Mouse (Mus musculus) cerebellum, adult 2 months (tissue): ENCODE results near the gene Capn15. TPM values are rescaled to one million over a fixed set of nuclear protein-coding genes. Genes with fewer than 3 reads are reported as not detected.

Source experiments
- DNase-seq, 2 experiments: peaks; one replicate each; pipeline ENCODE4 v3.0.0; 2021
- H3K27ac ChIP-seq: fragments of 200-500 bp; 2 replicates; pipeline ENCODE4 v1.5.1; 2012; ENCODE audit warnings: low read length, control low read depth, inconsistent platforms; ENCODE audit not compliant: insufficient read depth
- H3K27me3 ChIP-seq: fragments of 200-500 bp; 2 replicates; pipeline ENCODE4 v1.6.1; 2012; ENCODE audit warnings: inconsistent platforms, mild to moderate bottlenecking, low read length, moderate library complexity; ENCODE audit not compliant: control insufficient read depth, insufficient read depth
- H3K4me1 ChIP-seq: fragments of 200-500 bp; 2 replicates; pipeline ENCODE4 v1.6.1; 2011; ENCODE audit warnings: low read length; ENCODE audit not compliant: control insufficient read depth, insufficient read depth
- H3K4me3 ChIP-seq: fragments of 200-500 bp; replicated peaks from 2 replicates; pipeline ENCODE3; 2011; ENCODE audit warnings: mild to moderate bottlenecking, low read depth, low read length, control low read depth; ENCODE audit not compliant: insufficient read depth
- CTCF ChIP-seq: fragments of 200-500 bp; IDR thresholded peaks from 2 replicates; pipeline ENCODE4 v1.5.1; 2011; ENCODE audit warnings: low read depth, mild to moderate bottlenecking, control low read depth, low read length, moderate library complexity, borderline replicate concordance; ENCODE audit not compliant: insufficient read depth
- POLR2A ChIP-seq: fragments of 200-500 bp; IDR thresholded peaks from 2 replicates; pipeline ENCODE4 v1.6.1; 2011; ENCODE audit warnings: low read length, control low read depth, borderline replicate concordance; ENCODE audit not compliant: insufficient read depth
- WGBS: fragments of 180-500 bp; shearing (Covaris S2); methylation state at CpG from one replicate; pipeline ENCODE4 v1.1.7; 2018; 5-methylcytosine and 5-hydroxymethylcytosine counted together
- polyA plus RNA-seq: library from polyadenylated mRNA; depleted of rRNA; stranded (reverse); fragments of >200 nt; gene quantifications from 2 replicates; pipeline ENCODE4 v1.2.3, GENCODE M21; 2012

Gene Capn15
- polyA plus RNA-seq, 1 experiment, result 88.7 TPM

DNA sequence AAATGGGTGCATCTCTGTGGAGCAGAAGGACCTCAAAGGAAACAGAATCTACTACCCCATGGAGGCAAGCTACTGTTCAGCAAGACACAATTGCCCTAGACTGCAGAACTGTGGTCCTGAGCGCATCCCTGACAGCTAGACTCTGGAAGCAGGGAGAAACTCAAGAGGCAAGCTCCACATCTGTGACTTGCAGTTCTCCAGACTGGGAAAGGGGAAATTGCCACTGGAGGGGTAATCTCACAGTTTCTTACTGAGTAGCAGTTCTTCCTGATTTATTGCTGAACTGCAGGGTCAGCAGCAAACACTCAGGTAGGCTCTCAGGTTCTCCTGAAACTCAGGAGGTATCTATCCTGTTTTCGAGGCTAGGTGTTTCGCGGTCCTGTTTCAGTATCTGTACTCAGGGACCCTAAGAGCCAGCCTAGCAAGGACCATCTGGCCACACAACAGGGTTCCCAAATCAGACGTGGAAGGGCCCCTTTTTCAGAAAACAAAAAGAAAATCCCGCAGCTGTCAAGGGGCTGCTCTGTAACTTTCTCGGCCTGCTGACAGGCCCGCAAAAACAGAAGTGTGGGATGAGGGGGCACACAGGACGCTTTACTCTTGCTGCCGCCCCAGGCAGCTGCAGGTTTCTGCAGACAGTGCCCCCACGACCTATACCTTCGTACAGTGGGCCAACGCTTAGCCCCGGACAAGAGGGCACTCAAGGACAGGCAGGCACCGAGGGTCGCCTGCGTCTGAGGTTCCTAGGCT, 865 bp downstream of the Capn15 start:
- peak overlapping the region; percentile 77 for H3K27ac ChIP-seq
- peak overlapping the region; percentile 91 for H3K4me3 ChIP-seq
- H3K4me1 ChIP-seq, result peaks cover 35% of the 10 kb centered on the region
- TF ChIP-seq CTCF (no peak), POLR2A (no peak)
- no peak for DNase-seq
- H3K27me3 ChIP-seq, result no peaks in the 10 kb centered on the region
- WGBS, result 2% methylated on average over 17 of the region's 17 CpGs

DNA sequence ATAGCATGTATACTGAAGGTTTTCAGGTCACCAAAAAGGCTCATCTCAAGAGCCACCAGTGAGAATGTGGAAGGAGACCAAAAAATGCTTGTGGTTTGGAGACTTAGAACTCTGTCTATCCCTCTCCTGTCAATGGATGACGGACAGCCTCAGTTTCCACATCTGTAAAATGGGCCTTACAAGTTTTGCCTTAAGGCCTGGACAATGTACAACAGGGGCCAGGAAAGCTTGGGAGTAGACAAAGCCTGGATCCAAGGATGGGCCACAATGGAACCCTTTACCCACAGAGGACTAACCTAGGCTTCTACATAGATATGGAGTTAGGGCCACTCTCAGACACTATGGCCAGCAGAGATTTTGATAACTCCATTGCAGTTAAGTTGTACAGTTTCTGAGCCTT, 1.5 kb downstream of the Capn15 start:
- H3K27ac ChIP-seq, result no peak overlapping the region
- no peak for TF ChIP-seq CTCF
- 97% methylated on average over 1 of the region's 1 CpGs for WGBS

DNA sequence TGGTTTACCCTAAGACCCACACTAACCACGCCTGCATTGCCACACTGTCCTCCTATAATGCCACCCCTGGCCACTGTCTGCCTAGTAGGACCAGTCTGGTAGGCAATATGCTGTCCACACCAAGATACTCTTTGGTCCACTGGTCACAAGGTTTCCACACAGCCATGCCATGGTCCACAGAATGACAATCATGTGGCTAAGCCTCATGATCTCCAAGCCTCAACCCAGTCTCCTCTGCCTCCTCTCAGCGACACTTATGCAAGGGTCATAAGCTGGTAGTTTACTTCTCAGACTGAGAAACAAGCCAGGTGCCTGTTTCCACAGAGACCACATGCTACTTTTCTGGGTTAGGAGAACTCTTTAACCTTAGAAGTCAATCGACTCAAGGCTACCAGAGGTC, 2.7 kb downstream of the Capn15 start:
- TF ChIP-seq CTCF (no peak), POLR2A (no peak)
- 92% methylated on average over 3 of the region's 3 CpGs for WGBS
- no peak overlapping the region for H3K4me3 ChIP-seq
- H3K4me1 ChIP-seq, result peaks cover 46% of the 10 kb centered on the region
- no peak for DNase-seq
- no peaks in the 10 kb centered on the region for H3K27me3 ChIP-seq
- H3K27ac ChIP-seq, result no peak overlapping the region

More for the DNA sequence above, 1.5 kb downstream of the Capn15 start:
- H3K4me3 ChIP-seq, result peak overlapping the region; percentile 91
- peaks cover 40% of the 10 kb centered on the region for H3K4me1 ChIP-seq
- no peaks in the 10 kb centered on the region for H3K27me3 ChIP-seq
- DNase-seq, result no peak

DNA sequence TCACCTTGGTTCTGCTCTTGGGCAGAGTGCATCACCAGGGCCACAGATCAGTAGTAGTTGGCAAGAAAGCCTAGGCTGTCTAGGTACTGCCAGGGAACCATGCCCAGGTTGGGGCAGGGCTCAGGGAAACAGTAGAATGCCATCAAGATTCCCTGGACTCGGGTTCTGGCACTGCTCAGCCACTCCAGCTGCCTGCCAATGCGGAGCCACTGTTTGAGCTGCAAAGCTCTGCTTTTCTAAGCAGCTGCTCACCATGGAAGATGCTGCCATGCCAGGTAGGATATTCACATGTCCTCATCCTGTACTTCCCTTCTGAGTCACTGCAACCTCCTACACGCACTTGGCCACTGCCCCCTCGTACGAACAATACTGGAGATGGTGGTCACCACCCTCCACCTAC, 4.7 kb downstream of the Capn15 start:
- peaks cover 49% of the 10 kb centered on the region for H3K4me1 ChIP-seq
- H3K27me3 ChIP-seq, result no peaks in the 10 kb centered on the region
- H3K27ac ChIP-seq, result peak overlapping the region; percentile 82
- 9% methylated on average over 5 of the region's 5 CpGs for WGBS
- peak overlapping the region; percentile 17 for H3K4me3 ChIP-seq
- DNase-seq, result peak; percentile 76 to 87
- TF ChIP-seq CTCF, result no peak
- TF ChIP-seq POLR2A, result no peak

DNA sequence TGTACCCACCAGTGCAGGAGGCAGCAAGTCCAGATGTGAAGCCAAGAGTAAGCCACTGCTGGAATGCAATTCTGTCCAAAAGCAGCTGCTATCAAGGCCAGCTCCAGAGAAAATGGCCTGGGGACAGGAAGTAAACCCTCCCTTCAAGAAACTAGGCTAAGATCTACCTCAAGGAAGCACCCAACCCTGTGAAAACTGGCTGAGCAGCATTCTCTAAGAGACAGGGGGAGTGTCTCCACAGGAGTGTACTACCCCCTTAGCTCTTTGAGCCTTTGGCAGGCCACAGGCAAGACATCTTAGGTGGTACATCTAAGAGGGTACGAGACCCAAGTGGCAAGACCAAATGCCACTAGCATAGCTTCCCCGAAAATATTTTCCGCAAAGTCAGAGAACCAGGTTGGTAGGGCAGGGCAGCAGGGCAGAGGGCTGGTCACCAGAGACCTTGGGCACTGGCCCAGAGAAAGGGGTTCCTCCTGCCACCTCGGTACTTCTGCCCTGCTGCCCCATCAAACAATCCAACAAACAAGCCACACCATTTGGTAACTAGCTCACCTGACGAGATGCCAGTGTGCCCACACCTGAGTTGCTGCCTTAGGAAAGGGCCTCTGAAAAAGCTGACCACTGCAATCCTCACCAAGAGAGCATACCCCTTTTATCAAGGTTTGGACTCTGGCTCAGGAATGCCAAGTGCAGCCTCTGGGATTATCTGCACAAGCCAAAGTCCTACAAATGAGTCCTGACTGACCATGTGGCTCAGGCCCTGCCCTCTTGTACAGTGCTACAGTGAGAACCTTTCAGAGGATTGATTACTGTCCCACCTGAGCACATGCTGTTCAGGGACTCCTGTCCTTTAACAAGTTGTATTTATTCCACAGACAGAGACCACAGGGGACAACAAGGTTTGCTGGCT, 5.5 kb downstream of the Capn15 start:
- WGBS, result 49% methylated on average over 5 of the region's 5 CpGs
- Histone ChIP-seq H3K4me1 (peaks cover 49% of the 10 kb centered on the region), H3K27me3 (no peaks in the 10 kb centered on the region), H3K4me3 (no peak overlapping the region), H3K27ac (peak overlapping the region; percentile 19)
- DNase-seq, result no peak
- TF ChIP-seq POLR2A (no peak), CTCF (no peak)

DNA sequence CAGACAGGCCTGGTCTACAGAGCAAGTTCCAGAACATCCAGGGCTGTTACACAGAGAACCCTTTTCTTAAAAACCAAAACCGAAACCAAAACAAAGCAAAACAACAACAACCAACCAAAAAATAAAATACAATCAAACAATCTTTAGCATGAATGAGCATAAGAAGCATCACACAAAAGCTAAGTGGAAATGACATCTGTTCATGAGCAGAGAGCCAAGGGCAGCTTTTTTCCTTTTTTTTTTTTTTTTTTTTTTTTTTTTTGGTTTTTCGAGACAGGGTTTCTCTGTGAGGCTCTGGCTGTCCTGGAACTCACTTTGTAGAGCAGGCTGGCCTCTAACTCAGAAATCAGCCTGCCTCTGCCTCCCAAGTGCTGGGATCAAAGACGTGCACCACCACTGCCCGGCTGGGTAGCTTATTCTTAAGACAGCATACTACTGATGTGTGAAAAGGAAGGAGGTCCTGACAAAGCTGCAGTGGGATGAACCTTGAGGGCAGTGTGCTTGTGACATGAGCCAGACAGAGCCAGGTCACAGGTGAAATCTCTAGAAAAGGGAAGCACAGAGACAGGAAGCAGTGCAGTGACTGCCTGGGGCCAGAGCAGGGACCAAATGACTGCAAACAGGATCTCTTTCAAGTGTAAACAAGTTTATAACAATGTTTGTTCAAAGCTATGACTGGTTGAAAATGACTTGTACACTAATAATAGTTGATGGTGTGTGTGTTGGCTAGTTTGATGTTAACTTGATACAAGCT, 14.5 kb downstream of the Capn15 start:
- Histone ChIP-seq H3K4me1 (peaks cover 31% of the 10 kb centered on the region), H3K27me3 (no peaks in the 10 kb centered on the region), H3K4me3 (no peak overlapping the region), H3K27ac (peak overlapping the region; percentile 52)
- WGBS, result 49% methylated on average over 4 of the region's 4 CpGs
- DNase-seq, result no peak
- no peak for TF ChIP-seq POLR2A
- no peak for TF ChIP-seq CTCF

DNA sequence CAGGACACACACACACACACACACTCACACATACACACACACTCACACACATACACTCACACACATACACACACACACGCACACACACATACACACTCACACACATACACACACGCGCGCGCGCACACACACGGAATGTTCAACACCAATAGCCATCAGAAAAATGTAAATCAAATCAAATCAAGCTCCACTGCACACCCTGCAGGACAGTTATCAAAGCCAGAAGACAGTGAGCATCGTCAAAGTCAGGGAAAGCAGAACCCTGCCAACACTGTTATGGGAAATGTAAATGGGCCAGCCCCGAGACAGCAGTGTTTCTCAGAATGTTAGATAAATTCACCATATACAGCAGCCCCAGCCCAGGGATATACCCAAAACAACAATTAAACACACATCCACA, 15.1 kb downstream of the Capn15 start:
- peak; percentile 51 to 63 for DNase-seq
- TF ChIP-seq POLR2A, result no peak
- 20% methylated on average over 9 of the region's 9 CpGs for WGBS
- H3K4me1 ChIP-seq, result peaks cover 31% of the 10 kb centered on the region
- no peaks in the 10 kb centered on the region for H3K27me3 ChIP-seq
- H3K27ac ChIP-seq, result peak overlapping the region; percentile 51
- H3K4me3 ChIP-seq, result no peak overlapping the region
